Comparison of ENCODE assay signal across 12 mouse cellular contexts in genomic region chr13:91160616-91161015, GRCm38 (mm10).
"Had no signal": no experiment of that assay in that cellular context is flagged by ENCODE, and none has a peak within 500 bp of the region (broad histone marks: within the 10 kb centered on the region; RNA-seq: fewer than 3 reads in every experiment).

No protein-coding gene starts in this region.

- DNase-seq: retina, postnatal 1 day; right cerebral cortex, adult 18-20 months; right cerebral cortex, postnatal 14 days; right cerebral cortex, postnatal 25 days; right cerebral cortex, postnatal 4 days; spleen, adult 18-20 months; thymus, adult 18-20 months; thymus, adult 2 months; thymus, postnatal 14 days; thymus, postnatal 25 days; thymus, postnatal 36 days; thymus, postnatal 4 days had no signal
